Mouse (Mus musculus): ENCODE data around the gene Glb1. TPM values are rescaled to one million over a fixed set of nuclear protein-coding genes. Genes with fewer than 3 reads are reported as not detected.

Gene Glb1
- total RNA-seq, 1 experiment, result 36.0 TPM

- TF ChIP-seq ZNF384 (IDR thresholded peaks at IDR 0.05; ENCODE audit: low read depth, low read length) (no peak), MAFK (IDR thresholded peaks at IDR 0.05; ENCODE audit: insufficient read depth, low read depth, low read length) (no peak), ZC3H11A (IDR thresholded peaks at IDR 0.05; ENCODE audit: borderline replicate concordance, low read depth, low read length) (no peak), CHD2 (IDR thresholded peaks at IDR 0.05; ENCODE audit: low read depth, low read length) (no peak), HCFC1 (IDR thresholded peaks at IDR 0.05; ENCODE audit: borderline replicate concordance, insufficient read depth, low read length) (no peak)
- in situ Hi-C loops (cut with MboI; ENCODE audit: low sequenced_read_pairs in 2 of 2, unreplicated experiment in 2 of 2), result no loop called here
Observed at GRCm38 (mm10) chr9:114442893-114443292, 42.0 kb downstream of the Glb1 start.

GRCm38 (mm10) chr9:114443351-114443750, 42.5 kb downstream of the Glb1 start:
- Histone ChIP-seq H3K9ac (ENCODE audit: insufficient read depth, low read depth, low read length, poor library complexity, severe bottlenecking) (no peak overlapping the region), H3K4me1 (ENCODE audit: control insufficient read depth in 2 of 2, insufficient read depth in 2 of 2, low read length in 2 of 2, poor library complexity in 1 of 2) (peaks cover 3 to 19% of the 10 kb centered on the region in 2 experiments; a peak in 2 of 4 replicates), H3K4me3 (ENCODE audit: insufficient read depth in 1 of 2, low read depth in 1 of 2, low read length in 2 of 2, poor library complexity in 1 of 2, severe bottlenecking in 1 of 2) (no peak overlapping the region), H3K36me3 (ENCODE audit: control insufficient read depth, insufficient read depth, low read length, poor library complexity, severe bottlenecking) (peaks cover 3% of the 10 kb centered on the region; the same call in 1 of the 2 replicates), H3K27ac (ENCODE audit: insufficient read depth, low read depth, low read length, poor library complexity, severe bottlenecking) (no peak overlapping the region), H3K9me3 (ENCODE audit: control insufficient read depth, insufficient read depth, low read depth, low read length) (no peaks in the 10 kb centered on the region)
- no peak for DNase-seq (ENCODE audit: low read depth, low spot score)
- TF ChIP-seq ZC3H11A (IDR thresholded peaks at IDR 0.05; ENCODE audit: borderline replicate concordance, low read depth, low read length) (no peak), MAFK (IDR thresholded peaks at IDR 0.05; ENCODE audit: insufficient read depth, low read depth, low read length) (no peak), ZNF384 (IDR thresholded peaks at IDR 0.05; ENCODE audit: low read depth, low read length) (no peak), HCFC1 (IDR thresholded peaks at IDR 0.05; ENCODE audit: borderline replicate concordance, insufficient read depth, low read length) (no peak), CHD2 (IDR thresholded peaks at IDR 0.05; ENCODE audit: low read depth, low read length) (no peak)
- in situ Hi-C loops (cut with MboI; ENCODE audit: low sequenced_read_pairs in 2 of 2, unreplicated experiment in 2 of 2), result no loop called here

More at GRCm38 (mm10) chr9:114442893-114443292, 42.0 kb downstream of the Glb1 start:
- DNase-seq (ENCODE audit: low read depth, low spot score), result no peak
- Histone ChIP-seq H3K4me3 (ENCODE audit: insufficient read depth in 1 of 2, low read depth in 1 of 2, low read length in 2 of 2, poor library complexity in 1 of 2, severe bottlenecking in 1 of 2) (no peak overlapping the region), H3K27ac (ENCODE audit: insufficient read depth, low read depth, low read length, poor library complexity, severe bottlenecking) (no peak overlapping the region), H3K9me3 (ENCODE audit: control insufficient read depth, insufficient read depth, low read depth, low read length) (no peaks in the 10 kb centered on the region), H3K36me3 (ENCODE audit: control insufficient read depth, insufficient read depth, low read length, poor library complexity, severe bottlenecking) (peaks cover 3% of the 10 kb centered on the region; the same call in 1 of the 2 replicates), H3K4me1 (ENCODE audit: control insufficient read depth in 2 of 2, insufficient read depth in 2 of 2, low read length in 2 of 2, poor library complexity in 1 of 2) (peaks cover 3 to 19% of the 10 kb centered on the region in 2 experiments; a peak in 2 of 4 replicates), H3K9ac (ENCODE audit: insufficient read depth, low read depth, low read length, poor library complexity, severe bottlenecking) (no peak overlapping the region)

- DNase-seq (ENCODE audit: low read depth, low spot score), result no peak
- H3K9ac ChIP-seq (ENCODE audit: insufficient read depth, low read depth, low read length, poor library complexity, severe bottlenecking), result no peak overlapping the region
- H3K4me1 ChIP-seq (ENCODE audit: control insufficient read depth in 2 of 2, insufficient read depth in 2 of 2, low read length in 2 of 2, poor library complexity in 1 of 2), result peaks cover 0 to 11% of the 10 kb centered on the region in 2 experiments; a peak in 1 of 4 replicates
- no peak overlapping the region for H3K27ac ChIP-seq (ENCODE audit: insufficient read depth, low read depth, low read length, poor library complexity, severe bottlenecking)
- in situ Hi-C loops (cut with MboI; ENCODE audit: low sequenced_read_pairs in 2 of 2, unreplicated experiment in 2 of 2), result no loop called here
- no peak overlapping the region for H3K4me3 ChIP-seq (ENCODE audit: insufficient read depth in 1 of 2, low read depth in 1 of 2, low read length in 2 of 2, poor library complexity in 1 of 2, severe bottlenecking in 1 of 2)
- H3K9me3 ChIP-seq (ENCODE audit: control insufficient read depth, insufficient read depth, low read depth, low read length), result no peaks in the 10 kb centered on the region
- no peak for TF ChIP-seq ZNF384 (IDR thresholded peaks at IDR 0.05; ENCODE audit: low read depth, low read length)
- no peak for TF ChIP-seq ZC3H11A (IDR thresholded peaks at IDR 0.05; ENCODE audit: borderline replicate concordance, low read depth, low read length)
- no peak for TF ChIP-seq HCFC1 (IDR thresholded peaks at IDR 0.05; ENCODE audit: borderline replicate concordance, insufficient read depth, low read length)
- TF ChIP-seq MAFK (IDR thresholded peaks at IDR 0.05; ENCODE audit: insufficient read depth, low read depth, low read length), result no peak
- no peak for TF ChIP-seq CHD2 (IDR thresholded peaks at IDR 0.05; ENCODE audit: low read depth, low read length)
- H3K36me3 ChIP-seq (ENCODE audit: control insufficient read depth, insufficient read depth, low read length, poor library complexity, severe bottlenecking), result peaks cover 3% of the 10 kb centered on the region; the same call in 1 of the 2 replicates
Observed at GRCm38 (mm10) chr9:114446887-114447286, 46.0 kb downstream of the Glb1 start.

GRCm38 (mm10) chr9:114448700-114449099, 47.8 kb downstream of the Glb1 start:
- H3K36me3 ChIP-seq (ENCODE audit: control insufficient read depth, insufficient read depth, low read length, poor library complexity, severe bottlenecking), result no peaks in the 10 kb centered on the region; the same call in 1 of the 2 replicates
- TF ChIP-seq ZC3H11A (IDR thresholded peaks at IDR 0.05; ENCODE audit: borderline replicate concordance, low read depth, low read length) (no peak), HCFC1 (IDR thresholded peaks at IDR 0.05; ENCODE audit: borderline replicate concordance, insufficient read depth, low read length) (no peak), CHD2 (IDR thresholded peaks at IDR 0.05; ENCODE audit: low read depth, low read length) (no peak)
- H3K27ac ChIP-seq (ENCODE audit: insufficient read depth, low read depth, low read length, poor library complexity, severe bottlenecking), result no peak overlapping the region
- H3K9me3 ChIP-seq (ENCODE audit: control insufficient read depth, insufficient read depth, low read depth, low read length), result no peaks in the 10 kb centered on the region
- in situ Hi-C loops (cut with MboI; ENCODE audit: low sequenced_read_pairs in 2 of 2, unreplicated experiment in 2 of 2), result no loop called here
- H3K4me1 ChIP-seq (ENCODE audit: control insufficient read depth in 2 of 2, insufficient read depth in 2 of 2, low read length in 2 of 2, poor library complexity in 1 of 2), result peaks cover 0 to 7% of the 10 kb centered on the region in 2 experiments; a peak in 1 of 4 replicates
- no peak overlapping the region for H3K4me3 ChIP-seq (ENCODE audit: insufficient read depth in 1 of 2, low read depth in 1 of 2, low read length in 2 of 2, poor library complexity in 1 of 2, severe bottlenecking in 1 of 2)
- H3K9ac ChIP-seq (ENCODE audit: insufficient read depth, low read depth, low read length, poor library complexity, severe bottlenecking), result no peak overlapping the region
- peak; percentile 22 for DNase-seq (ENCODE audit: low read depth, low spot score)

Data from ES-E14 (cell line).